Mouse (Mus musculus): Measurements from ENCODE around the gene Bcl2. TPM values are rescaled to one million over a fixed set of nuclear protein-coding genes. Genes with fewer than 3 reads are reported as not detected.

The Bcl2 gene
- total and polyA plus RNA-seq, 3 experiments = 4.5 to 13.6 (median 8.7) TPM

DNA sequence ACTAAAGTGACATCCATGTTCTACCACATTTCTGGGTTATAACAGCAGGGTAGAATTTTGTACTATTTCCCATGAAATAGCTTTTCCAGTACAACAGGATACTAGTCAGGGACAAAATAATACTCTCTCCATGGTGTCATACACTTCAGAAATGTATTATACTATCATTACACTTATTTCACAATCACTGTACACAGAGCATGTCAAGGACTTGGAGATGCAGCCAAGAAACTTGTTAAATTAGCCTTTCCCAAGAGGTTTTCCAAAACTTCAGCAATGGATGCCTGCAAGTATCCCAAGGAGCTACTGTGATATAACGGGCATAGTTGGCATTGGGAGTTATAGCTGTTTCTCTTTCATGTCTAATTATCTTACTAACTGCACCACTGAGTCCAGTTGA, 73.5 kb downstream of the Bcl2 start:
- no peaks in the 10 kb centered on the region for H3K9me3 ChIP-seq (replicated peaks; ENCODE audit: low read length)
- no peak overlapping the region for H3K9ac ChIP-seq (ENCODE audit: insufficient read depth, low read depth)
- H3K27me3 ChIP-seq (replicated peaks) = no peaks in the 10 kb centered on the region
- in situ Hi-C loops (cut with MboI; ENCODE audit: low pct_ligation_motif_present, low pct_unique_long_range_greater_than_20kb, low sequenced_read_pairs) (no loop called here), dilution Hi-C loops (cut with MboI; ENCODE audit: extremely low pct_ligation_motif_present, extremely low pct_unique_long_range_greater_than_20kb, low sequenced_read_pairs) (no loop called here)
- H3K4me3 ChIP-seq (replicated peaks in 1 of 3; ENCODE audit: low read depth in 2 of 3, low read length in 2 of 3, poor library complexity in 1 of 3) = no peak overlapping the region
- no peaks in the 10 kb centered on the region for H3K79me2 ChIP-seq (replicated peaks; ENCODE audit: control insufficient read depth, extremely low read depth, insufficient read depth, poor library complexity, severe bottlenecking)
- H3K36me3 ChIP-seq (replicated peaks in 1 of 2; ENCODE audit: control insufficient read depth in 1 of 2, insufficient read depth in 1 of 2, low read length in 1 of 2) = peaks cover 4 to 7% of the 10 kb centered on the region in 2 experiments
- TF ChIP-seq MAZ (IDR thresholded peaks at IDR 0.05; ENCODE audit: low read depth, low read length) (no peak), PAX5 (IDR thresholded peaks at IDR 0.05; ENCODE audit: low read length) (no peak)
- H3K4me2 ChIP-seq (ENCODE audit: insufficient read depth, low read depth, poor library complexity, severe bottlenecking) = no peak overlapping the region
- H3K27ac ChIP-seq (ENCODE audit: insufficient read depth, low read depth) = no peak overlapping the region
- DNase-seq (ENCODE audit: extremely low read depth) = no peak
- H3K4me1 ChIP-seq (ENCODE audit: control insufficient read depth in 1 of 2, insufficient read depth in 2 of 2) = peaks cover 3 to 13% of the 10 kb centered on the region in 2 experiments; a peak in 2 of 4 replicates

- Histone ChIP-seq H3K27me3 (replicated peaks) (no peaks in the 10 kb centered on the region), H3K9me3 (replicated peaks; ENCODE audit: low read length) (no peaks in the 10 kb centered on the region), H3K9ac (ENCODE audit: insufficient read depth, low read depth) (no peak overlapping the region), H3K79me2 (replicated peaks; ENCODE audit: control insufficient read depth, extremely low read depth, insufficient read depth, poor library complexity, severe bottlenecking) (no peaks in the 10 kb centered on the region; the same call in 1 of the 2 replicates), H3K27ac (ENCODE audit: insufficient read depth, low read depth) (no peak overlapping the region), H3K36me3 (replicated peaks in 1 of 2; ENCODE audit: control insufficient read depth in 1 of 2, insufficient read depth in 1 of 2, low read length in 1 of 2) (peaks cover 4 to 7% of the 10 kb centered on the region in 2 experiments), H3K4me1 (ENCODE audit: control insufficient read depth in 1 of 2, insufficient read depth in 2 of 2) (no peaks in the 10 kb centered on the region; a peak in 1 of 4 replicates), H3K4me2 (ENCODE audit: insufficient read depth, low read depth, poor library complexity, severe bottlenecking) (no peak overlapping the region), H3K4me3 (replicated peaks in 1 of 3; ENCODE audit: low read depth in 2 of 3, low read length in 2 of 3, poor library complexity in 1 of 3) (no peak overlapping the region)
- dilution Hi-C loops (cut with MboI; ENCODE audit: extremely low pct_ligation_motif_present, extremely low pct_unique_long_range_greater_than_20kb, low sequenced_read_pairs) = no loop called here
- TF ChIP-seq JUND (conservative IDR thresholded peaks at IDR 0.05; ENCODE audit: low read depth, low read length) (no peak), JUN (IDR thresholded peaks at IDR 0.05; ENCODE audit: insufficient read depth, low read depth, low read length) (no peak), ZNF384 (IDR thresholded peaks at IDR 0.05; ENCODE audit: low read depth, low read length) (no peak), MAZ (IDR thresholded peaks at IDR 0.05; ENCODE audit: low read depth, low read length) (no peak), RCOR1 (conservative IDR thresholded peaks at IDR 0.05; ENCODE audit: low read depth, low read length) (no peak)
- no peak for DNase-seq (ENCODE audit: extremely low read depth)
- in situ Hi-C loops (cut with MboI; ENCODE audit: low pct_ligation_motif_present, low pct_unique_long_range_greater_than_20kb, low sequenced_read_pairs) = no loop called here
Observed at GRCm38 (mm10) chr1:106637705-106638104, 76.4 kb downstream of the Bcl2 start.

GRCm38 (mm10) chr1:106636714-106637113, 77.4 kb downstream of the Bcl2 start:
- H3K27me3 ChIP-seq (replicated peaks) = no peaks in the 10 kb centered on the region
- in situ Hi-C loops (cut with MboI; ENCODE audit: low pct_ligation_motif_present, low pct_unique_long_range_greater_than_20kb, low sequenced_read_pairs) (no loop called here), dilution Hi-C loops (cut with MboI; ENCODE audit: extremely low pct_ligation_motif_present, extremely low pct_unique_long_range_greater_than_20kb, low sequenced_read_pairs) (no loop called here)
- H3K36me3 ChIP-seq (replicated peaks in 1 of 2; ENCODE audit: control insufficient read depth in 1 of 2, insufficient read depth in 1 of 2, low read length in 1 of 2) = peaks cover 4 to 7% of the 10 kb centered on the region in 2 experiments
- no peak overlapping the region for H3K4me3 ChIP-seq (replicated peaks in 1 of 3; ENCODE audit: low read depth in 2 of 3, low read length in 2 of 3, poor library complexity in 1 of 3)
- H3K9me3 ChIP-seq (replicated peaks; ENCODE audit: low read length) = no peaks in the 10 kb centered on the region
- no peaks in the 10 kb centered on the region; the same call in 1 of the 2 replicates for H3K79me2 ChIP-seq (replicated peaks; ENCODE audit: control insufficient read depth, extremely low read depth, insufficient read depth, poor library complexity, severe bottlenecking)
- H3K4me1 ChIP-seq (ENCODE audit: control insufficient read depth in 1 of 2, insufficient read depth in 2 of 2) = no peaks in the 10 kb centered on the region; a peak in 1 of 4 replicates
- H3K27ac ChIP-seq (ENCODE audit: insufficient read depth, low read depth) = no peak overlapping the region
- no peak overlapping the region for H3K4me2 ChIP-seq (ENCODE audit: insufficient read depth, low read depth, poor library complexity, severe bottlenecking)
- DNase-seq (ENCODE audit: extremely low read depth) = no peak
- no peak for TF ChIP-seq SIN3A (IDR thresholded peaks at IDR 0.05; ENCODE audit: low read length)
- no peak for TF ChIP-seq UBTF (IDR thresholded peaks at IDR 0.05; ENCODE audit: low read depth, low read length)
- H3K9ac ChIP-seq (ENCODE audit: insufficient read depth, low read depth) = no peak overlapping the region
